Mouse (Mus musculus): ENCODE results near the gene Wdr73.

The Wdr73 gene

DNA sequence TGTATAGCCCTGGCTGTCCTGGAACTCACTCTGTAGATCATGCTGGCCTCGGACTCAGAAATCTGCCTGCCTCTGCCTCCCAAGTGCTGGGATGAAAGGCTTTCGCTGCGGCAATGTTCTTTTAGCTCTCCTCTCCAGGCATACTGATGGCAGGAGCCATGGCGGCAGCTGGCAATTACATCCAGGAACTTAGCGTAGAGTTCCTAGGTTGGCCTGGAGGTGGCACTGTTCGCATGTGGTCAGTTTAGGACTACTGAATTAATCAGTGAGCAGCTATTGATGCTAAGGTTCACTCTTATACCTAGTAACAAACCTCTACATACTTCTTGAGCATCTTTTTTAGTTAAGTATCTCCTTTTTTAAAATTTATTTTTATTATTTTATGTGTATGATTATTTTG lies 43.9 kb downstream of the Wdr73 start:
- in situ Hi-C loops (cut with MseI, MboI) = loop anchor here in 1 of 2 experiments (10.0 kb wide), 1 partner anchor 122 kb away; no protein-coding TSS in a partner anchor

DNA sequence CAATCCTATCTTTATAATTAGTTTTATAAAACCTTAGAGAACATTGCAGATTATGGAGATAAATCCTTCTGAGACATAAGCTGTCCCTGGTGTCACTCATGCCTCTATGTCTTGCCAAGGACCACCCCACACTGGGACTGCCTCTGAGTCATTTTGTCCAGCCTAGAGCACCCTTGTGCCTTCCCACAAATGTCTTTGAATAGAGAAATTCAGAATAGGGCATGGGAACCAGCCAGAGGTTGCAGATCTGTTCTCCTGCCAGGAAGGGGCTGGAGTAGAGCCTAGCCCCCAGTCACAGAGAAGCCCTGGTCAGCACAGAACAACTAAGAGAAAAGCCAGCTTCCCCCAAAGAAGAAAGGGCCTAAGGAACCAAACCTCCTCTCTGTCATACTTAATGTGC lies 45.8 kb downstream of the Wdr73 start:
- in situ Hi-C loops (cut with MseI, MboI) = loop anchor here in 1 of 2 experiments (10.0 kb wide), 1 partner anchor 121 kb away; no protein-coding TSS in a partner anchor

DNA sequence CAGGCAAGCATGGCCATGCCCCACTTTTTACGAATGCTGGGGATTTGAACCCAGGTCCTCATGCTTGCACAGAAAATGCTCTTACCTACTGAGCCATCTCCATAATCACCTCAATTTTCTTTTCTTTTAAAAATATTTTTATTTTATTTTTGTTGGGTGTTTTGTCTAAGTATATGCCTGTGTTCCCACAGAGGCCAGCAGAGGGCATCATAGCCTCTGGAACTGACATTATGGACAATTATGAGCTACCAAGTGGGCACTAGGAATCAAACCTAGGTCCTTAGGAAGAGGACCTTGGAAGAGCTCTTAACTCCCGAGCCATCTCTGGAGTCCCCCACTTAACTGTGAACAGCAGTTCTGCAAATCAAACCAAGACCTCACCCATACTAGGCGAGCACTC lies 47.9 kb downstream of the Wdr73 start:
- in situ Hi-C loops (cut with MseI, MboI) = loop anchor here in 1 of 2 experiments (10.0 kb wide), 1 partner anchor 118 kb away; no protein-coding TSS in a partner anchor

DNA sequence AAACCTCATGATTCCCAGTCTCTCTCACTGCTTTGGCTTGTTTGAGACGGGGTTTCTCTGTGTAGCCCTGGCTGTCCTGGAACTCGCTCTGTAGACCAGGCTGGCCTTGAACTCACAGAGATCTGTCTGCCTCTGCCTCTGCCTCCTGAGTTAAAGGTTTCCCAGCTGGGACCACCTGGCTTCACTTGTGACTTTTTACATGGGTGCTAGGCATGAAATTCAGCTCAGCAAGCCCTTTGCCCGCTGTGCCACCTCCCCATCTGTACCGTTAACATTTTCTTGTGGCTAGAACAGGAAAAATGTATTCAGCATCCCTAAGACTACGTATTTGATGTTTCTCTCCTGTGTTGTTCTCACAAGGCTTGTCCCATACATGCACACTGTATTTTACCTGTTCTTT lies 50.5 kb downstream of the Wdr73 start:
- in situ Hi-C loops (cut with MseI, MboI) = loop anchor here in 1 of 2 experiments (10.0 kb wide), 1 partner anchor 116 kb away; no protein-coding TSS in a partner anchor

DNA sequence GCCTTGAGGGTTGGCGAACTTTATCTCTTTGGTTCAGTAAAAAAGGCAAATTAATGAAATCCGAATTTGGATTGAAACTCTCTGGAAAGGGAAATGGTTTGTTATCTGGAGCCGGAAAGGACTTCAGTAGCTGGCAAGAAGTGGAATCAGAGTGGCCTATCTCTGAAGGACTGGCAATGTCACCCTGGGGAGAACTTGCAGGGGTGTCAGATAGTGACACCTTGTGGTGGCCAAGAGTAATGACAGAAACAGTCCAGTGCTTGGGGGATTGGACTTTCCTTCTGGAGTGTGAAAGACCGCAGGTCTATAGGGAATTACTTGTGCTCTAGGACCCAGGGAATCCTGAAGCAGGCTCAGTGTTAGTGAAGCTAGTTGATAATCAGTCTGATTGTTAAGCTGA lies 51.4 kb downstream of the Wdr73 start:
- in situ Hi-C loops (cut with MseI, MboI) = loop anchor here in 1 of 2 experiments (10.0 kb wide), 1 partner anchor 115 kb away; no protein-coding TSS in a partner anchor

DNA sequence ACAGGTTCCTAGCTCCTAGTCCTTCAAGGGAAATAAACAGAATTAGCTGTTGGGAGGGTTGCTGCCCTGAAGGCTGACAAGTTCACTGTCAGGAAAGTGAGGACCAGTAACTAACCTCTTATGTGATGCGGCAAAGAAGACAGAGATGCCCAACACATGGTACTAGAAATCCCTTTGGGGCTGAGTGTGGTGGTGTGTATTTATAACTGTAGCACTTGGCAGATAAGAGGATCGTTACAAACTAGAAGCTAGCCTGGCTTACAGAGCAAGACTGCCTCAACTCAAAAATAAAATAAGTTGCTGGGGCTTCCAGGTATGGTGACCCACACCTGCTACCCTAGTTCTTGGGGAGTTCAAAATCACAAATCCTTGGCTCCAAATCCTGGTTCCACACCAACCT lies 51.8 kb downstream of the Wdr73 start:
- in situ Hi-C loops (cut with MseI, MboI) = no loop called here

DNA sequence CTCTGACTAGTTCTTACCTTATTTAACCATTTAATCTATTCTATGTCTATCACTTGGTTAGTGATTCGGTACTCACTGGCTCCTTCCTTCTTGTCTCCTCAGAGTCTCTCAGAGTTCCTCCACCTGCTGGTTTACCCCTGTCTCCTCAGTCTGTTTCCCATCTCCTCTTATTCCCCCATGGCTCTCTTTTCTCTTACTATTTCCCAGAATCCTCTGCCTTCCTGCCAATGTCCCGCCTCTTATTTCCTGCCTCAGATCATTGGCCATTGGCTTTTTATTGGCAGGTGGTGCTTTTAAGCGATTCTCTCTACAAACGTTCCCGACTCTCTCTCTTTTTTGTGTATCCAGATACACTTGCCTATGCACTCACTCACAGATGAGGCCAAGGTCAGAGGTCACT lies 54.4 kb downstream of the Wdr73 start:
- in situ Hi-C loops (cut with MseI, MboI) = no loop called here

DNA sequence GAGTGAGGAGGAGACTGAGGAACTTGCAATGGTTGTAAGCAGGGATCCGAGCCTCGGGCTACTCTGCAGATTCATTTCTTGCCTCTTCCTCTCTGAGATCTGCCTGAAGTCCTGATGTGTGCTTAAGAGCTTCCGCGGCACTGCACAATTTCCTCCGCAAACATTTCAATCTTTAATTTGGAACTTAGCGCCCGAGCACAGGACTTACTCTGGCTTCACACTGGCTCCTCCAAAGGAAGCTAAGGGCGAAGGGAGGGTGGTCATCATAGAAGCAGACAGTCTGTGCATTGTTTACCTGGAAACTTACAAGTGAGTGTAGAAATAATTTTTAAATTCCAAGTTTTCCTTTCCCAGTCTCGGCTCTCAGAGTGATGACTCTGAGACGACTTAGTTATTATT lies 54.8 kb downstream of the Wdr73 start:
- in situ Hi-C loops (cut with MseI, MboI) = no loop called here

DNA sequence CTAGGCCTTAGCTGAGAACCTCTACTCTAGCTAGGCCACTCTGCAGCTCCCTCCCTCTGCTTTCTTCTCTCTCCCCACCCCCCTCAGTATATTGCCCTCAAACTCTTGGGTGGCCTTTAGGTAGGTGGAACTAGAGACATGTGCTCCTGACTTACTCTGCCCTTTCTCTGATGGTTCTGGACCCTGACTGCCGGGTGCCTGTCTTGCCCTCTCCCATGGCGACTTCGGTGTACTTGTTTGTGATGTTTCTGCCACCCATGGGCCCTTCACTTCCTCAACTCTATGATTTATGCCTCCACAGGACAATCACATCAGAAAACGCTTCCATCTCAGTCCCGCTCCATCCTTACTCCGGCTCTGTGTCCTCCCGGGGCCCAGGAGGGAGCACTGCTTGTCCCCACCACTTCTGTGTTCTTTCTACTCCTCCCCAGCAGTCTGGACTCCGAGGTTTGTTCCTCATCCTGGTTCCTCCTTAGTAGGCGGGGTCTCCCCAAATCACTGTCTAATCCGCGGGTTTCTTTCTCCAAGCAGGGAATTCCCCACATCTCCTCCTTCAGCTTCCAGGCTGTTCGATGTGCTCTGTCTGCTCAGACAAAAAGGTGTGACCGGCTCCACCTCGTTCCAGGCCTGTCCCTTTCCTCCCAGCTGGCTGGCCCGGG lies 55.3 kb downstream of the Wdr73 start:
- in situ Hi-C loops (cut with MseI, MboI) = no loop called here

DNA sequence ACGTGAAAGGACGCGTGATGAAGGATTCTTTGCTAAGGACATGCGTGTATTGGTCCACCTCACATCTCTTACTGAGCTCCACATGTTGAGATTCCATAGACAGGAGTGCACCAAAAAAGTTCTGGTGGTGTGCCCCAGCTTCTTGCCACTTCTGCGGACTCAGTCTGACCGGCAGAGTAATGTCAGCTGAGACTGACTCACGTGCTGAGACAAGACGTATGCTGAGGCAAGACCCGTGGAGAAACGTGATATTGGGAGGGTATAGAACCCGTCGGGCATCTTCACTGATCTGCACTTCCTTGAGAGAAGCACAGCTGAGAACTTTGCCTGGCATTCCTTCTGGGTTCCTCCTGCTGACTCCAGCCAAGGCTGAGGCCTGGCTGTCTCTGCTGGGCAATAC lies 56.4 kb downstream of the Wdr73 start:
- in situ Hi-C loops (cut with MseI, MboI) = no loop called here

DNA sequence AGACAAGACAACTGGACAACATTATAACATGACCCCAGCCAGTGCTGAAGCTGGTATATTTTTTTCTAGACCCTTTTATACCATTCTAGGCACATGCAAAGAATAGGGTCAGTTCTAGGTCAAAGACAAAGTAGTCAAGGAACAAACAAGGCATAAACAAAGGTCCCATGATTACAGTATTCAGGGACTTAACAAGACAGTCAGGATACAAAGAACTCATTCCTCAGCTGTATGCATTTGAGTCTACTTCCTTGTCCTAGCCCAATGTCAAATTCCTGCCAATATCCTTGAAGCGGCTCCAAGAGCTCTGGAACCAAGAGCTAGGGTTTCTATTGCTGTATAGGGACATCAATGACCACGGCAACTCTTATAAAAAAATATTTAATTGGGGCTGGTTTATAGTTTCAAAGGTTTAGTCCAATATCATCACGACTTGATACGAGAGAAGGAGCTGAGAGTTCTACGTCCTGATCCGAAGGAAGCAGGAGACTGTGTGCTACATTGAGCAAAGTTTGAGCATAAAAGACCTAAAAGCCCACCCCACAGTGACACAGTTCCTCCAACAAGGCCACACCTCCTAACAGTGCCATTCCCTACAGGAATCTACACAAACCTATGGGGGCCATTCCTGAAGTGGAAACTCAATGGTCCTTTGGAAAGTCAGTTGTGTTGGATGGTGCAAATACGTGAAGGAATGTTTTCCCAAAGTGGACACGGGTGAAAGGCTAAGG lies 57.0 kb downstream of the Wdr73 start:
- in situ Hi-C loops (cut with MseI, MboI) = no loop called here

DNA sequence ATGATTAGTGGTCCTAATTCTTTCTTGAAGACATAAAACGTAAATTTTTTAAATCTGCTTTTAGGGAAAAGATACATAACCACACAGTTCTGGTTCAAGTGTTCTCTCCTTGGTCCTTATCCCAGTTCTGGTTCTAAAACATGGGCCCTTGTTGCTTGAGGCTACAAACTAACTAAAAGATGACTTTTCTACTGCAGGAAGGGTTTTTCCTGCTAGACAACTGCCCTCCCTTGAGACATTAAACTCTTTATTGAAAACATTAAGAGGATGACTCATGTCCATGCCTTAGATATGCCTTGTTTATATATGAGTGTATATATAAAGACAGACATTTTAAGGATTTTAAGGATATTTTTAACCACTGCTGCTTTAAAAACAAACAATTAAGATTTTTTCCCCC lies 57.9 kb downstream of the Wdr73 start:
- in situ Hi-C loops (cut with MseI, MboI) = no loop called here

DNA sequence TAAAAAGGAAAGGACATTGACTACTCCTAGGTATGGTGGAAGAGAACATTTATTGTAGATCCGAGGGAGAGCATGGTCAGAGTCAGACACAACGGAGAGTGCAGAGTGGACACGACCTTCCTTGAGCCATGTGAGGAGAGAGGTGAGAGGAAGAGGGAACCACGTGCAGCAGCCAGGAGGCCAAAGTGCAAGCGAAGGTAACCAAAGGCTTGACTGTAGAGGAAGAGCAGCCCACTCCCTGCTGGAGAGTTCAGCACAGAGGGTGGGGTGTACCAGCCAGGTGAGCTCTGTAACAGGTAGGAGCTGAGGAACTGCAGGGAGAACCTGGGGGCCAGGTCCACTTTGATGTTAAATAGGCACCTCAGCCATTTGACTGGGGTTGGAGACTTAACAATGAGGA lies 58.9 kb downstream of the Wdr73 start:
- in situ Hi-C loops (cut with MseI, MboI) = no loop called here

DNA sequence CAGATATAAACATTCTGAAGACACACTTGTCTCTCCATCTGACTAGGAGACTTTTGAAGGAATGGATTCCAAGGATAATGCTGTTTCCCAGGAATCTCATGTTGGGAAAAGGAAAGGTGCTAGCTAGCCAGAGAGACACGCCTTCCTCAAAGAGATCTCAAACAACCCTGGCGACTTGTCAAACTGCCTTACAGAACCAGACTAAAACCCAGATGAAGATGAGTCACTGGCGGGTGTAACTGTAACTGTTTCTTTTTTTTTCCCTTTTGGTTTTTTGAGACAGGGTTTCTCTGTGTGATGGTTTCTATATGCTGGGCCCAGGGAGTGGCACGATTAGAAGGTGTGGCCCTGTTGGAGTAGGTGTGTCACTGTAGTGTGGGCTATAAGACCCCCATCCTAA lies 60.1 kb downstream of the Wdr73 start:
- in situ Hi-C loops (cut with MseI, MboI) = no loop called here

All from mouse trophoblast stem cell (cell line).